Mouse (Mus musculus) kidney, adult 11 months (tissue): ENCODE results near the gene Sipa1l1.

Experiments used
- DNase-seq: peaks from one replicate; pipeline ENCODE4 v3.0.0; 2022

The Sipa1l1 gene

GRCm38 (mm10) chr12:82298662-82299460 is 129.7 kb downstream of the Sipa1l1 start:
- no peak for DNase-seq

GRCm38 (mm10) chr12:82304140-82304539 is 135.0 kb downstream of the Sipa1l1 start:
- no peak for DNase-seq

- DNase-seq: no peak
These were observed 136.9 kb downstream of the Sipa1l1 start for GRCm38 (mm10) chr12:82306035-82306434.

GRCm38 (mm10) chr12:82311593-82311992 is 142.5 kb downstream of the Sipa1l1 start:
- DNase-seq: no peak

GRCm38 (mm10) chr12:82312091-82312820 is 143.1 kb downstream of the Sipa1l1 start:
- no peak for DNase-seq

- no peak for DNase-seq
These were observed 144.0 kb downstream of the Sipa1l1 start for GRCm38 (mm10) chr12:82313091-82313490.

- DNase-seq: no peak
These were observed 150.5 kb downstream of the Sipa1l1 start for GRCm38 (mm10) chr12:82319436-82320131.

GRCm38 (mm10) chr12:82320204-82320603 is 151.1 kb downstream of the Sipa1l1 start:
- no peak for DNase-seq

GRCm38 (mm10) chr12:82321397-82321796 is 152.3 kb downstream of the Sipa1l1 start:
- no peak for DNase-seq

GRCm38 (mm10) chr12:82321855-82322254 is 152.7 kb downstream of the Sipa1l1 start:
- DNase-seq: no peak

GRCm38 (mm10) chr12:82322759-82323451 is 153.8 kb downstream of the Sipa1l1 start:
- DNase-seq: no peak

- DNase-seq: peak; percentile 34
These were observed 155.5 kb downstream of the Sipa1l1 start for GRCm38 (mm10) chr12:82324621-82325020.

GRCm38 (mm10) chr12:82325502-82325901 is 156.4 kb downstream of the Sipa1l1 start:
- no peak for DNase-seq

- no peak for DNase-seq
These were observed 157.3 kb downstream of the Sipa1l1 start for GRCm38 (mm10) chr12:82326438-82326837.

GRCm38 (mm10) chr12:82328112-82328511 is 159.0 kb downstream of the Sipa1l1 start:
- DNase-seq: no peak

GRCm38 (mm10) chr12:82332836-82333614 is 163.9 kb downstream of the Sipa1l1 start:
- peak; percentile 53 for DNase-seq

GRCm38 (mm10) chr12:82333999-82334398 is 164.9 kb downstream of the Sipa1l1 start:
- DNase-seq: no peak

- no peak for DNase-seq
These were observed 165.4 kb downstream of the Sipa1l1 start for GRCm38 (mm10) chr12:82334550-82334949.

- peak; percentile 22 for DNase-seq
These were observed 166.0 kb downstream of the Sipa1l1 start for GRCm38 (mm10) chr12:82335095-82335494.

- DNase-seq: no peak
These were observed 169.4 kb downstream of the Sipa1l1 start for GRCm38 (mm10) chr12:82338550-82338949.

- DNase-seq: no peak
These were observed 170.2 kb downstream of the Sipa1l1 start for GRCm38 (mm10) chr12:82339221-82339861.
